Mouse (Mus musculus): ENCODE results near the gene Lcn10. TPM values are rescaled to one million over a fixed set of nuclear protein-coding genes. Genes with fewer than 3 reads are reported as not detected.
"Not testable (repeated sequence)": the region's sequence is repeated elsewhere in the genome, so short reads cannot be mapped to it uniquely, and the experiment has no call there.

Gene Lcn10
- total and polyA plus RNA-seq, 3 experiments = not detected

DNA sequence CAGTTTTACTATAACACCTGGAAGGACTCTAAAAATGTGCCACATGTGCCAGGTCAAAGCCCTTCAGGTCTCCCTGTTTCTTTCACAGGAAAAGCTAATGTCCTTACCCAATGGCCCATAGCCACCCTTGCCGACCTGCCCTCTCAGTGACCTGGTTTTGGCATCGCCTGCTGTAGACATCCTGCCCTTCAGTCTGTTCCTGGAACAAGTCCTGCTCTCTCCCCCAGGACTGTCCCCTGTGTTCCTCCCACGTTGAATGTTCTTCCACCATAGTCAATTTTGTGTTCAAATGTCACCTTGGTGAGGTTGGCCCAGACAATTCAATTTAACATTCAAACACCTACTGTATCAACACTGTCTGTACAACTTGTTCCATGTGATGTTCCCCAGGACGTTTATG is 14.4 kb downstream of the Lcn10 start:
- no peak for ATAC-seq (ENCODE audit: extremely low read depth, insufficient number of reproducible peaks, low FRiP score, poor library complexity, severe bottlenecking)
- Histone ChIP-seq H3K27me3 (ENCODE audit: insufficient read depth, low read length) (peaks cover 11% of the 10 kb centered on the region; the same call in 1 of the 2 replicates), H3K9me3 (replicated peaks) (no peaks in the 10 kb centered on the region), H3K4me3 (ENCODE audit: low read depth, low read length) (no peak overlapping the region), H3K4me1 (ENCODE audit: insufficient read depth, low read depth, low read length) (no peaks in the 10 kb centered on the region), H3K36me3 (replicated peaks) (no peaks in the 10 kb centered on the region)
- DNase-seq (ENCODE audit: low spot score) = no peak
- TF ChIP-seq TAL1 (conservative IDR thresholded peaks at IDR 0.05; ENCODE audit: low read depth, low read length) = no peak
- no peak for TF ChIP-seq POLR2AphosphoS5 (IDR thresholded peaks at IDR 0.05; ENCODE audit: insufficient replicate concordance, low read depth, low read length)
- no peak for TF ChIP-seq GATA2 (IDR thresholded peaks at IDR 0.05; ENCODE audit: borderline replicate concordance, low read depth, low read length)
- no peak for TF ChIP-seq GATA1 (IDR thresholded peaks at IDR 0.05; ENCODE audit: borderline replicate concordance, low read length)
- no peak for TF ChIP-seq CTCF (IDR thresholded peaks at IDR 0.05; ENCODE audit: low read depth, low read length)

DNA sequence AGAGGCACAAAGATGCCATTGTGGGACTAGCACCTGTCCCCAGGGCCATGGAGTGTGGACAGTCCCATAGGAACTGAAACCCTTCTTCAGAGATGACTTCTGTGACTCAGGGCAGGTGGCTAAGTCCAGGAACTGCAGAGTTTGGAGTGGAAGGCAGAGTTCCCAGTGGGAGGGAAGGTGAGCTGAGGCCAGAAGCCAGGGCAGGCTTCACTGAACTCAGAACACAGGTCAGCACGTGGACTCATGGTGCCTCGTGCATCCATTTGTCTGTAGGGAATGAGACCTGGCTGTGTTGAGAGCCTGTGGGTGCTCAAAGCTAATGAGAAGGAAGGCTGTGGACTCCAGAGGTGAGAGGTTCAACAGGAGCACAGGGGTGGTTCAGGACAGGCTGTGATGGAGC is 16.2 kb downstream of the Lcn10 start:
- Histone ChIP-seq H3K36me3 (replicated peaks) (no peaks in the 10 kb centered on the region), H3K9me3 (replicated peaks) (no peaks in the 10 kb centered on the region), H3K4me1 (ENCODE audit: insufficient read depth, low read depth, low read length) (no peaks in the 10 kb centered on the region), H3K27me3 (ENCODE audit: insufficient read depth, low read length) (peaks cover 11% of the 10 kb centered on the region; the same call in 1 of the 2 replicates), H3K4me3 (ENCODE audit: low read depth, low read length) (no peak overlapping the region)
- TF ChIP-seq GATA1 (IDR thresholded peaks at IDR 0.05; ENCODE audit: borderline replicate concordance, low read length) (no peak), CTCF (IDR thresholded peaks at IDR 0.05; ENCODE audit: low read depth, low read length) (no peak), GATA2 (IDR thresholded peaks at IDR 0.05; ENCODE audit: borderline replicate concordance, low read depth, low read length) (no peak), TAL1 (conservative IDR thresholded peaks at IDR 0.05; ENCODE audit: low read depth, low read length) (no peak), POLR2AphosphoS5 (IDR thresholded peaks at IDR 0.05; ENCODE audit: insufficient replicate concordance, low read depth, low read length) (no peak)
- no peak for ATAC-seq (ENCODE audit: extremely low read depth, insufficient number of reproducible peaks, low FRiP score, poor library complexity, severe bottlenecking)
- DNase-seq (ENCODE audit: low spot score) = no peak

DNA sequence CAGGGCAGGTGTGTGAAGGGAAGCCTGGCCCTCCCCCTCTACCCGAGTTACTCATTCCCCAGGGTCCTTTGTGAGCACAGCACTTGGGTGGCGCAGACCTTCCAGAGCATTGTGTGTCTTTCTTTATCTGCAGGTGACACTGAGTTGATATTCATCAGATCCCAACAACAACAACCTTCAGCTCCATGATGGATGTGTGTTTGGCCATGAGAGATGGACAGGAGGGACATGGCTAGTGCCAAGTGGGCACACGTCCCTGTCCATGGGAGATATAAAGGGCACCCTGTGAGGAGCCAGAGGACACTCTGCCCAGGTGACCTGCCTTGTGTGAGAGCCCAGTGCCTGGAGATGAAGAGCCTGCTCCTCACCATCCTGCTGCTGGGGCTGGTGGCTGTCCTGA is 17.2 kb downstream of the Lcn10 start, which contains the start of gene Obp2a:
Gene Obp2a, plus strand, starts transcription at position 301 of the 400 bp plus-strand sequence.
- not testable (repeated sequence) for DNase-seq (ENCODE audit: low spot score); ATAC-seq (ENCODE audit: extremely low read depth, insufficient number of reproducible peaks, low FRiP score, poor library complexity, severe bottlenecking); H3K36me3 ChIP-seq (replicated peaks); H3K4me3 ChIP-seq (ENCODE audit: low read depth, low read length); H3K4me1 ChIP-seq (ENCODE audit: insufficient read depth, low read depth, low read length); H3K9me3 ChIP-seq (replicated peaks)
- H3K27me3 ChIP-seq (ENCODE audit: insufficient read depth, low read length) = peaks cover 11% of the 10 kb centered on the region; the same call in 1 of the 2 replicates

DNA sequence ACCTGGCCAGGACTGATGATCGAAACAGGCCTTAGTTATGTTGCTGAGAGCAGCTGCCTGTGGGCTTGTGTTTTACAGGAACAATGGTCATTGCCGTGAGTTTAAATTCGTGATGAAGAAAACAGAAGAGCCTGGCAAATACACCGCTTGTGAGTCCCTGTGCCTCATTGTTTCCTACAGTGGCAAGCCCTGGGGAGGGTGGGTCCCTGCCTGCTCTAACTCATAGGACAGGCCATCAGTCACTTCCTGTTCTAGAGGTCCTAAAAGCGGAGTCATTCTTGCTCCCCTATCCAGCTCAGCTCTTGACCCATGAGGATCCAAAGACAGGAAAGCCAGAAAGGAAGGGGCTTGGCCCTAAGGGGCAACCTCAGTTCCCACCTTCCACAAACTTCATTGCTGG is 18.5 kb downstream of the Lcn10 start:
- no peak for DNase-seq (ENCODE audit: low spot score)
- peaks cover 11% of the 10 kb centered on the region; the same call in 1 of the 2 replicates for H3K27me3 ChIP-seq (ENCODE audit: insufficient read depth, low read length)

DNA sequence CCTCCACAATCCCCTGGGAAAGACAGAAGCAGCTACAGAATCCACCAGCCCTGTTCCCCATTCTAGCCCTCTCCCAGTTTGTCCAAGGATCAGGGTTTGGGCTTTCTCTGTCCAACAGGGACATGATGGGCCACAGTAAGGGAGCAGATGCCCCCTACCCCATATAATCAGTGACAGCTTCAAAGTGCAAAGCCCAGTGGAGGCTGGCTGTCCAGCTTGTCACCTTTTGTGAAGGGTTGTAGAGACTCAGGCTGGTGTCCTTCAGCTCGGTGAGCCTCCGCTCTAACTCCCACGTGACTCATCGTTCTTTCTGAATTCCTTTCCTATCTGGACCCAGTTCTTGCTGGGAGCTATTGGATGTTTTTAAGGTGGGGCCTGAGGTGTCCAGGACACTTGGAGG is 21.2 kb downstream of the Lcn10 start:
- no peak for ATAC-seq (ENCODE audit: extremely low read depth, insufficient number of reproducible peaks, low FRiP score, poor library complexity, severe bottlenecking)
- no peaks in the 10 kb centered on the region for H3K4me1 ChIP-seq (ENCODE audit: insufficient read depth, low read depth, low read length)

More for the DNA sequence above, 18.5 kb downstream of the Lcn10 start:
- Histone ChIP-seq H3K36me3 (replicated peaks) (no peaks in the 10 kb centered on the region), H3K9me3 (replicated peaks) (no peaks in the 10 kb centered on the region), H3K4me1 (ENCODE audit: insufficient read depth, low read depth, low read length) (no peaks in the 10 kb centered on the region), H3K4me3 (ENCODE audit: low read depth, low read length) (no peak overlapping the region)
- ATAC-seq (ENCODE audit: extremely low read depth, insufficient number of reproducible peaks, low FRiP score, poor library complexity, severe bottlenecking) = no peak
- TF ChIP-seq POLR2AphosphoS5 (IDR thresholded peaks at IDR 0.05; ENCODE audit: insufficient replicate concordance, low read depth, low read length) (no peak), GATA2 (IDR thresholded peaks at IDR 0.05; ENCODE audit: borderline replicate concordance, low read depth, low read length) (no peak), CTCF (IDR thresholded peaks at IDR 0.05; ENCODE audit: low read depth, low read length) (no peak), GATA1 (IDR thresholded peaks at IDR 0.05; ENCODE audit: borderline replicate concordance, low read length) (no peak), TAL1 (conservative IDR thresholded peaks at IDR 0.05; ENCODE audit: low read depth, low read length) (no peak)

DNA sequence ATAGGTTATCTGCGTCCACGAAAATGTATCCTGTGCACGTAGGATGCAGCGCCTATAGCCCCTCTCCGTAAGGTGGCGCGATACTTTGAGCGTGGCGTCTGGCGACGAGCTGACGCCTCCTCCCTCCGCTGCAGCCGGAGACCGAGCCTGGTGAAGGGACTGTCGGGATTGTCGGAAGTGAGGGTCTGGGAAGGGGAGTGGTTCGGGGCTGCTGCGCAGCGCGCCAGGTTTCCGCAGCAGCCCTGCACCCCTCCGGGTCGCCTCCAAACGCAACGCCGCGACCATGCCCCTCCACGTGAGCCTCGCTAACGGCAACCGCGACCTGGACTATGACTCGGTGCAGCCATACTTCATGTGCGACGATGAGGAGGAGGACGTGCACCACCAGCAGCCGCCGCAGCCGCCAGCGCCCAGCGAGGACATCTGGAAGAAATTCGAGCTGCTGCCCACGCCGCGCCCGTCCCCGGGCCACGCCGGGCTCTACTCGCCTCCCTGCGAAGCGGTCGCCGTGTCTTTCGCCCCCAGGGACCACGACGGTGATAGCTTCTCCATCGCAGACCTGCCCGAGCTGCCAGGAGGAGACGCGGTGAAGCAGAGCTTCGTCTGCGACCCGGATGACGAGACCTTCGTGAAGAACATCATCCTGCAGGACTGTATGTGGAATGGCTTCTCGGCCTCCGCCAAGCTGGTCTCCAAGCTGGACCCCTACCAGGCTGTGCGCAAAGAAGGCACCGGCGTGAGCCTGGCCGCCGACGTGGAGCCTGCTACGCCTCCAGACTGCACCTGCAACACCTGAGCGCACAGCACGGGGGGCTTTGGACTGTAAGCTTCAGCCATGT is 24.3 kb downstream of the Lcn10 start, which contains the start of gene Bmyc:
Gene Bmyc, plus strand, starts transcription at position 97 of the 839 bp plus-strand sequence.
- Histone ChIP-seq H3K4me1 (ENCODE audit: insufficient read depth, low read depth, low read length) (no peaks in the 10 kb centered on the region), H3K27me3 (ENCODE audit: insufficient read depth, low read length) (peaks cover 9% of the 10 kb centered on the region), H3K4me3 (ENCODE audit: low read depth, low read length) (no peak within 1 kb of the TSS), H3K9me3 (replicated peaks) (no peaks in the 10 kb centered on the region), H3K36me3 (replicated peaks) (no peaks in the 10 kb centered on the region)
- ATAC-seq (ENCODE audit: extremely low read depth, insufficient number of reproducible peaks, low FRiP score, poor library complexity, severe bottlenecking) = no peak
- TF ChIP-seq CTCF (IDR thresholded peaks at IDR 0.05; ENCODE audit: low read depth, low read length) (no peak), TAL1 (conservative IDR thresholded peaks at IDR 0.05; ENCODE audit: low read depth, low read length) (no peak), POLR2AphosphoS5 (IDR thresholded peaks at IDR 0.05; ENCODE audit: insufficient replicate concordance, low read depth, low read length) (no peak), GATA2 (IDR thresholded peaks at IDR 0.05; ENCODE audit: borderline replicate concordance, low read depth, low read length) (no peak), GATA1 (IDR thresholded peaks at IDR 0.05; ENCODE audit: borderline replicate concordance, low read length) (no peak)
- no peak for DNase-seq (ENCODE audit: low spot score)

More for the DNA sequence above, 21.2 kb downstream of the Lcn10 start:
- Histone ChIP-seq H3K27me3 (ENCODE audit: insufficient read depth, low read length) (peaks cover 12% of the 10 kb centered on the region), H3K4me3 (ENCODE audit: low read depth, low read length) (no peak overlapping the region), H3K9me3 (replicated peaks) (no peaks in the 10 kb centered on the region), H3K36me3 (replicated peaks) (no peaks in the 10 kb centered on the region)
- DNase-seq (ENCODE audit: low spot score) = no peak
- TF ChIP-seq GATA1 (IDR thresholded peaks at IDR 0.05; ENCODE audit: borderline replicate concordance, low read length) (no peak), TAL1 (conservative IDR thresholded peaks at IDR 0.05; ENCODE audit: low read depth, low read length) (no peak), CTCF (IDR thresholded peaks at IDR 0.05; ENCODE audit: low read depth, low read length) (no peak), GATA2 (IDR thresholded peaks at IDR 0.05; ENCODE audit: borderline replicate concordance, low read depth, low read length) (no peak), POLR2AphosphoS5 (IDR thresholded peaks at IDR 0.05; ENCODE audit: insufficient replicate concordance, low read depth, low read length) (no peak)

All from G1E (cell line).